Mouse (Mus musculus) forebrain, embryonic 15.5 days (tissue): ENCODE results near the gene Sirt4. TPM values are rescaled to one million over a fixed set of nuclear protein-coding genes. Genes with fewer than 3 reads are reported as not detected.

Experiments
- ATAC-seq: fragments of 200-750 bp; cut with Nextera tagmentation; replicated peaks from 2 replicates; pipeline ENCODE4 v1.8.0; 2017; ENCODE audit warnings: mild to moderate bottlenecking, moderate TSS enrichment, moderate library complexity
- H3K27ac ChIP-seq: fragments of 300-500 bp; sonication (generic); replicated peaks from 2 replicates; pipeline ENCODE4 v1.5.1; 2015; ENCODE audit warnings: mild to moderate bottlenecking, inconsistent platforms
- H3K27me3 ChIP-seq: fragments of 300-500 bp; sonication (generic); 2 replicates; pipeline ENCODE4 v1.6.1; 2015; ENCODE audit warnings: inconsistent platforms
- H3K36me3 ChIP-seq: fragments of 300-500 bp; sonication (generic); 2 replicates; pipeline ENCODE4 v1.6.1; 2015; ENCODE audit warnings: mild to moderate bottlenecking, inconsistent platforms
- H3K4me1 ChIP-seq: fragments of 300-500 bp; sonication (generic); 2 replicates; pipeline ENCODE4 v1.6.1; 2015; ENCODE audit warnings: inconsistent platforms
- H3K4me2 ChIP-seq: fragments of 300-500 bp; sonication (generic); replicated peaks from 2 replicates; pipeline ENCODE4 v1.6.1; 2015; ENCODE audit warnings: mild to moderate bottlenecking, inconsistent platforms
- H3K4me3 ChIP-seq: fragments of 300-500 bp; sonication (generic); 2 replicates; pipeline ENCODE4 v1.5.1; 2015; ENCODE audit warnings: mild to moderate bottlenecking, inconsistent platforms
- H3K9ac ChIP-seq: fragments of 300-500 bp; sonication (generic); replicated peaks from 2 replicates; pipeline ENCODE4 v1.6.1; 2015; ENCODE audit warnings: mild to moderate bottlenecking, inconsistent platforms
- H3K9me3 ChIP-seq: fragments of 300-500 bp; sonication (generic); 2 replicates; pipeline ENCODE4 v1.6.1; 2016; ENCODE audit warnings: inconsistent platforms
- WGBS: fragments of 180-500 bp; shearing (Covaris S2); methylation state at CpG from one replicate; pipeline ENCODE4 v1.1.7; 2015; ENCODE audit warnings: mixed read lengths; 5-methylcytosine and 5-hydroxymethylcytosine counted together
- polyA plus RNA-seq: library from polyadenylated mRNA; unstranded; fragments of >200 nt; fragmentation: Nextera tagmentation; extraction: Ambion mirVana; gene quantifications from 2 replicates; pipeline ENCODE4 v1.2.1, GENCODE M21; 2015

Gene Sirt4
- 34.0 and 34.2 TPM in 2 replicates for polyA plus RNA-seq

GRCm38 (mm10) chr5:115483947-115484920 lies at the start of gene Sirt4:
Sirt4 (minus strand) TSS chr5:115484725.
- Histone ChIP-seq H3K9me3 (no peaks in the 10 kb centered on the region), H3K36me3 (peaks cover 3% of the 10 kb centered on the region; the same call in 1 of the 2 replicates), H3K9ac (peak within 1 kb of the TSS; percentile 51), H3K4me1 (peaks cover 36% of the 10 kb centered on the region), H3K27ac (peak within 1 kb of the TSS; percentile 81), H3K4me2 (peak within 1 kb of the TSS; percentile 52), H3K4me3 (peak within 1 kb of the TSS; percentile 42), H3K27me3 (no peaks in the 10 kb centered on the region)
- peak; percentile 86 for ATAC-seq
- WGBS, result 6% methylated on average over 30 of the region's 30 CpGs

GRCm38 (mm10) chr5:115531671-115532270 lies 47.2 kb upstream of the Sirt4 start:
- Histone ChIP-seq H3K4me3 (no peak overlapping the region), H3K27me3 (no peaks in the 10 kb centered on the region), H3K27ac (peak overlapping the region; percentile 62), H3K36me3 (no peaks in the 10 kb centered on the region), H3K4me1 (peaks cover 43% of the 10 kb centered on the region), H3K9ac (no peak overlapping the region), H3K4me2 (no peak overlapping the region), H3K9me3 (no peaks in the 10 kb centered on the region)
- WGBS, result 49% methylated on average over 18 of the region's 18 CpGs
- peak; percentile 76 for ATAC-seq

- peak overlapping the region; percentile 42 for H3K27ac ChIP-seq
- H3K4me3 ChIP-seq, result no peak overlapping the region
- ATAC-seq, result no peak
- no peaks in the 10 kb centered on the region for H3K9me3 ChIP-seq
- H3K9ac ChIP-seq, result no peak overlapping the region; the same call in 1 of the 2 replicates
- H3K4me2 ChIP-seq, result no peak overlapping the region
- H3K27me3 ChIP-seq, result no peaks in the 10 kb centered on the region
- peaks cover 50% of the 10 kb centered on the region for H3K4me1 ChIP-seq
- WGBS, result 71% methylated on average over 8 of the region's 8 CpGs
- H3K36me3 ChIP-seq, result no peaks in the 10 kb centered on the region
Measured at GRCm38 (mm10) chr5:115530447-115530809, 45.9 kb upstream of the Sirt4 start.

- no peak for ATAC-seq
- H3K9ac ChIP-seq, result no peak overlapping the region; the same call in 1 of the 2 replicates
- no peak overlapping the region for H3K4me2 ChIP-seq
- peaks cover 52% of the 10 kb centered on the region for H3K4me1 ChIP-seq
- WGBS, result 69% methylated on average over 7 of the region's 7 CpGs
- H3K4me3 ChIP-seq, result no peak overlapping the region
- no peaks in the 10 kb centered on the region for H3K27me3 ChIP-seq
- H3K9me3 ChIP-seq, result no peaks in the 10 kb centered on the region
- peak overlapping the region; percentile 42 for H3K27ac ChIP-seq
- no peaks in the 10 kb centered on the region for H3K36me3 ChIP-seq
Measured at GRCm38 (mm10) chr5:115529742-115530446, 45.4 kb upstream of the Sirt4 start.

- Histone ChIP-seq H3K27ac (peak overlapping the region; percentile 42; the same call in 1 of the 2 replicates), H3K9ac (no peak overlapping the region), H3K36me3 (no peaks in the 10 kb centered on the region), H3K27me3 (no peaks in the 10 kb centered on the region), H3K9me3 (no peaks in the 10 kb centered on the region), H3K4me2 (no peak overlapping the region), H3K4me3 (no peak overlapping the region), H3K4me1 (peaks cover 50% of the 10 kb centered on the region)
- ATAC-seq, result no peak
- 80% methylated on average over 8 of the region's 8 CpGs for WGBS
Measured at GRCm38 (mm10) chr5:115529364-115529741, 44.8 kb upstream of the Sirt4 start.

GRCm38 (mm10) chr5:115528128-115528527 lies 43.6 kb upstream of the Sirt4 start:
- H3K9ac ChIP-seq, result no peak overlapping the region
- peaks cover 45% of the 10 kb centered on the region for H3K4me1 ChIP-seq
- H3K4me2 ChIP-seq, result no peak overlapping the region
- no peak for ATAC-seq
- no peak overlapping the region for H3K4me3 ChIP-seq
- H3K36me3 ChIP-seq, result no peaks in the 10 kb centered on the region
- no peaks in the 10 kb centered on the region for H3K9me3 ChIP-seq
- H3K27ac ChIP-seq, result no peak overlapping the region
- no peaks in the 10 kb centered on the region for H3K27me3 ChIP-seq
- WGBS, result 86% methylated on average over 5 of the region's 5 CpGs

GRCm38 (mm10) chr5:115526456-115527202 lies 42.1 kb upstream of the Sirt4 start:
- H3K27ac ChIP-seq, result no peak overlapping the region
- no peaks in the 10 kb centered on the region for H3K27me3 ChIP-seq
- ATAC-seq, result no peak
- WGBS, result 82% methylated on average over 17 of the region's 17 CpGs
- no peak overlapping the region for H3K9ac ChIP-seq
- no peaks in the 10 kb centered on the region for H3K36me3 ChIP-seq
- H3K9me3 ChIP-seq, result no peaks in the 10 kb centered on the region
- H3K4me1 ChIP-seq, result peaks cover 38% of the 10 kb centered on the region
- no peak overlapping the region for H3K4me2 ChIP-seq
- no peak overlapping the region for H3K4me3 ChIP-seq

GRCm38 (mm10) chr5:115525943-115526342 lies 41.4 kb upstream of the Sirt4 start:
- ATAC-seq, result no peak
- no peak overlapping the region for H3K9ac ChIP-seq
- no peak overlapping the region for H3K4me2 ChIP-seq
- H3K4me3 ChIP-seq, result no peak overlapping the region
- H3K9me3 ChIP-seq, result no peaks in the 10 kb centered on the region
- no peak overlapping the region for H3K27ac ChIP-seq
- H3K27me3 ChIP-seq, result no peaks in the 10 kb centered on the region
- WGBS, result 77% methylated on average over 9 of the region's 9 CpGs
- peaks cover 31% of the 10 kb centered on the region for H3K4me1 ChIP-seq
- no peaks in the 10 kb centered on the region for H3K36me3 ChIP-seq

GRCm38 (mm10) chr5:115525416-115525815 lies 40.9 kb upstream of the Sirt4 start:
- Histone ChIP-seq H3K9me3 (no peaks in the 10 kb centered on the region), H3K27ac (no peak overlapping the region), H3K4me3 (no peak overlapping the region), H3K27me3 (no peaks in the 10 kb centered on the region), H3K4me1 (peaks cover 25% of the 10 kb centered on the region), H3K4me2 (no peak overlapping the region), H3K36me3 (no peaks in the 10 kb centered on the region), H3K9ac (no peak overlapping the region)
- no peak for ATAC-seq
- WGBS, result 94% methylated on average over 4 of the region's 4 CpGs

GRCm38 (mm10) chr5:115524471-115524870 lies 39.9 kb upstream of the Sirt4 start:
- Histone ChIP-seq H3K27ac (no peak overlapping the region), H3K4me3 (no peak overlapping the region), H3K9ac (no peak overlapping the region), H3K27me3 (no peaks in the 10 kb centered on the region), H3K4me1 (peaks cover 16% of the 10 kb centered on the region), H3K4me2 (no peak overlapping the region), H3K9me3 (no peaks in the 10 kb centered on the region), H3K36me3 (no peaks in the 10 kb centered on the region)
- no peak for ATAC-seq
- 55% methylated on average over 12 of the region's 12 CpGs for WGBS

- WGBS, result 13% methylated on average over 15 of the region's 15 CpGs
- Histone ChIP-seq H3K4me2 (no peak overlapping the region), H3K9ac (no peak overlapping the region), H3K27me3 (no peaks in the 10 kb centered on the region), H3K36me3 (no peaks in the 10 kb centered on the region), H3K4me1 (peaks cover 14% of the 10 kb centered on the region), H3K4me3 (no peak overlapping the region), H3K9me3 (no peaks in the 10 kb centered on the region), H3K27ac (no peak overlapping the region)
- no peak for ATAC-seq
Measured at GRCm38 (mm10) chr5:115523971-115524370, 39.4 kb upstream of the Sirt4 start.
